Mouse (Mus musculus): ENCODE data around the gene Inhbe. TPM values are rescaled to one million over a fixed set of nuclear protein-coding genes. Genes with fewer than 3 reads are reported as not detected.
"Not testable (repeated sequence)": the region's sequence is repeated elsewhere in the genome, so short reads cannot be mapped to it uniquely, and the experiment has no call there.

Inhbe gene
- total and polyA plus RNA-seq, 3 experiments: 0.01 to 0.11 TPM; not detected in 1

DNA sequence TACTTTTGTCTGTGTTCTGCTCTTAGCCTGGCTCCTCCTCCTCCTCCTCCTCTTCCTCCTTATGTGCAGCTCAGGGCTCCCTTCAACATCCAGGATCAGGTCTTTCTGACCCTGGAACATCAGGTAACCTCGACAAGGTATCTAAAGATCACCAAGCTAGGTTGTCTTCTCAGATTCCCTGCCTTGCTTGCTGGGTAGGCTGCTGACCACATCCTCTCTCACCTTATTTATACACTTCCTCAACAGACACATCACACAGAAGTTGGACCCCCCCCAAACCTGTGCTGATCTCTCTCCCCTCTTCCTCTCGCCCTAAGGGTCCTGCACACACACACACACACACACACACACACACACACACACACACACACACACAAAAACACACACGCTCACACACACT is 32.6 kb downstream of the Inhbe start, which contains the start of gene Arhgap9:
TSS of gene Arhgap9 (plus strand) at position 344 of the 400 bp plus-strand sequence.
- H3K9me3 ChIP-seq (replicated peaks): no peaks in the 10 kb centered on the region
- DNase-seq (ENCODE audit: low spot score) (no peak), ATAC-seq (ENCODE audit: extremely low read depth, insufficient number of reproducible peaks, low FRiP score, poor library complexity, severe bottlenecking) (no peak)
- peaks cover 23% of the 10 kb centered on the region for H3K36me3 ChIP-seq (replicated peaks)
- H3K4me3 ChIP-seq (ENCODE audit: low read depth, low read length): peak within 1 kb of the TSS; percentile 72; the same call in 1 of the 2 replicates
- peaks cover 88% of the 10 kb centered on the region for H3K4me1 ChIP-seq (ENCODE audit: insufficient read depth, low read depth, low read length)
- no peaks in the 10 kb centered on the region for H3K27me3 ChIP-seq (ENCODE audit: insufficient read depth, low read length)
- TF ChIP-seq CTCF (IDR thresholded peaks at IDR 0.05; ENCODE audit: low read depth, low read length) (no peak), GATA1 (IDR thresholded peaks at IDR 0.05; ENCODE audit: borderline replicate concordance, low read length) (no peak), GATA2 (IDR thresholded peaks at IDR 0.05; ENCODE audit: borderline replicate concordance, low read depth, low read length) (no peak), TAL1 (conservative IDR thresholded peaks at IDR 0.05; ENCODE audit: low read depth, low read length) (no peak), POLR2AphosphoS5 (IDR thresholded peaks at IDR 0.05; ENCODE audit: insufficient replicate concordance, low read depth, low read length) (no peak)

GRCm38 (mm10) chr10:127319969-127320368 is 34.2 kb downstream of the Inhbe start:
- Histone ChIP-seq H3K27me3 (ENCODE audit: insufficient read depth, low read length) (no peaks in the 10 kb centered on the region), H3K4me1 (ENCODE audit: insufficient read depth, low read depth, low read length) (peaks cover 83% of the 10 kb centered on the region), H3K9me3 (replicated peaks) (peaks cover 4% of the 10 kb centered on the region; the same call in 1 of the 2 replicates), H3K4me3 (ENCODE audit: low read depth, low read length) (no peak overlapping the region), H3K36me3 (replicated peaks) (peaks cover 10% of the 10 kb centered on the region)
- TF ChIP-seq TAL1 (conservative IDR thresholded peaks at IDR 0.05; ENCODE audit: low read depth, low read length) (no peak), CTCF (IDR thresholded peaks at IDR 0.05; ENCODE audit: low read depth, low read length) (no peak), GATA2 (IDR thresholded peaks at IDR 0.05; ENCODE audit: borderline replicate concordance, low read depth, low read length) (no peak), GATA1 (IDR thresholded peaks at IDR 0.05; ENCODE audit: borderline replicate concordance, low read length) (no peak)
- no peak for ATAC-seq (ENCODE audit: extremely low read depth, insufficient number of reproducible peaks, low FRiP score, poor library complexity, severe bottlenecking)
- DNase-seq (ENCODE audit: low spot score): no peak

GRCm38 (mm10) chr10:127318009-127318408 is 36.2 kb downstream of the Inhbe start:
- peaks cover 75% of the 10 kb centered on the region for H3K4me1 ChIP-seq (ENCODE audit: insufficient read depth, low read depth, low read length)
- peaks cover 4% of the 10 kb centered on the region; the same call in 1 of the 2 replicates for H3K9me3 ChIP-seq (replicated peaks)
- H3K4me3 ChIP-seq (ENCODE audit: low read depth, low read length): no peak overlapping the region; the same call in 1 of the 2 replicates
- peak; percentile 63 for DNase-seq (ENCODE audit: low spot score)
- H3K36me3 ChIP-seq (replicated peaks): peaks cover 17% of the 10 kb centered on the region
- H3K27me3 ChIP-seq (ENCODE audit: insufficient read depth, low read length): no peaks in the 10 kb centered on the region
- ATAC-seq (ENCODE audit: extremely low read depth, insufficient number of reproducible peaks, low FRiP score, poor library complexity, severe bottlenecking): peak; percentile 45; the same call in 1 of the 2 replicates
- TF ChIP-seq GATA1 (IDR thresholded peaks at IDR 0.05; ENCODE audit: borderline replicate concordance, low read length) (no peak), TAL1 (conservative IDR thresholded peaks at IDR 0.05; ENCODE audit: low read depth, low read length) (no peak), CTCF (IDR thresholded peaks at IDR 0.05; ENCODE audit: low read depth, low read length) (no peak), GATA2 (IDR thresholded peaks at IDR 0.05; ENCODE audit: borderline replicate concordance, low read depth, low read length) (no peak), POLR2AphosphoS5 (IDR thresholded peaks at IDR 0.05; ENCODE audit: insufficient replicate concordance, low read depth, low read length) (no peak)

DNA sequence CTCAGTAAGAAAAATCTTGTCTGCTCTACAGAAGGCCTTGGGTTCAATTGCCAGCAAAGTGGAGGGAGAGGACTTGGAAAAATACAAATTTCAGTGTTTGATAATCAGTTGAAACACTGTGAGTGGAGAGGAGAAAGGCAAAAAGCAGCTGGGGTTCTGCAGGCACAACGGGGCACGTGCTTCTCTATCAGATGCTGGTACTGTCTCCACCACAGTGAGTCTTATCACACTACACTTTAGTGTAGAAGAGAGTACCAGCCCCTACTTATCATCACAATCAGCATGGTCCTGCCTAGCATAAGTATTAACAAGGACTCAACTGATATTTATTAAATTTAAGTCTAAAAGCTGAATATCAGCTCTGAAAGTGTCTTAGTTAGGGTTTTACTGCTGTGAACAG is 36.9 kb downstream of the Inhbe start:
- DNase-seq (ENCODE audit: low spot score) (no peak), ATAC-seq (ENCODE audit: extremely low read depth, insufficient number of reproducible peaks, low FRiP score, poor library complexity, severe bottlenecking) (peak; percentile 93)
- Histone ChIP-seq H3K4me3 (ENCODE audit: low read depth, low read length) (no peak overlapping the region), H3K9me3 (replicated peaks) (peaks cover 4% of the 10 kb centered on the region; the same call in 1 of the 2 replicates), H3K36me3 (replicated peaks) (peaks cover 17% of the 10 kb centered on the region), H3K27me3 (ENCODE audit: insufficient read depth, low read length) (no peaks in the 10 kb centered on the region), H3K4me1 (ENCODE audit: insufficient read depth, low read depth, low read length) (peaks cover 75% of the 10 kb centered on the region)
- 0 out of 2 replicates have a peak, but pooled peaks have one; percentile 26 for TF ChIP-seq GATA2 (IDR thresholded peaks at IDR 0.05; ENCODE audit: borderline replicate concordance, low read depth, low read length)
- no peak for TF ChIP-seq POLR2AphosphoS5 (IDR thresholded peaks at IDR 0.05; ENCODE audit: insufficient replicate concordance, low read depth, low read length)
- no peak for TF ChIP-seq GATA1 (IDR thresholded peaks at IDR 0.05; ENCODE audit: borderline replicate concordance, low read length)
- TF ChIP-seq TAL1 (conservative IDR thresholded peaks at IDR 0.05; ENCODE audit: low read depth, low read length): peak; percentile 30; the same call in 1 of the 2 replicates
- no peak for TF ChIP-seq CTCF (IDR thresholded peaks at IDR 0.05; ENCODE audit: low read depth, low read length)

- ATAC-seq (ENCODE audit: extremely low read depth, insufficient number of reproducible peaks, low FRiP score, poor library complexity, severe bottlenecking); H3K27me3 ChIP-seq (ENCODE audit: insufficient read depth, low read length); H3K9me3 ChIP-seq (replicated peaks); H3K4me3 ChIP-seq (ENCODE audit: low read depth, low read length); DNase-seq (ENCODE audit: low spot score): not testable (repeated sequence)
- peaks cover 12% of the 10 kb centered on the region for H3K36me3 ChIP-seq (replicated peaks)
- H3K4me1 ChIP-seq (ENCODE audit: insufficient read depth, low read depth, low read length): peaks cover 67% of the 10 kb centered on the region
Observed at GRCm38 (mm10) chr10:127314950-127315349, 39.3 kb downstream of the Inhbe start.

DNA sequence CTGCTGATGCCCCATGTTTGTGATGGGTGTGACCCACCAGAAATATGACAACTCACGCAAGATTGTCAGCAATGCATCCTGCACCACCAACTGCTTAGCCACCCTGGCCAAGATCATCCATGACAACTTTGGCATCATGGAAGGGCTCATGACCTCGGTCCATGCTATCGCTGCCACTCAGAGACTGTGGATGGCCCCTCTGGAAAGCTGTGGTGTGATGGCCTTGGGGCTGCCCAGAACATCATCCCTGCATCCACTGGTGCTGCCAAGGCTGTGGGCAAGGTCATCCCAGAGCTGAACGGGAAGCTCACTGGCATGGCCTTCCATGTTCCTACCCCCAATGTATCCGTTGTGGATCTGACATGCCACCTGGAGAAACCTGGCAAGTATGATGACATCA is 40.7 kb downstream of the Inhbe start:
- H3K4me3 ChIP-seq (ENCODE audit: low read depth, low read length); ATAC-seq (ENCODE audit: extremely low read depth, insufficient number of reproducible peaks, low FRiP score, poor library complexity, severe bottlenecking); H3K27me3 ChIP-seq (ENCODE audit: insufficient read depth, low read length); H3K9me3 ChIP-seq (replicated peaks); DNase-seq (ENCODE audit: low spot score): not testable (repeated sequence)
- H3K36me3 ChIP-seq (replicated peaks): peaks cover 26% of the 10 kb centered on the region
- H3K4me1 ChIP-seq (ENCODE audit: insufficient read depth, low read depth, low read length): peaks cover 69% of the 10 kb centered on the region

GRCm38 (mm10) chr10:127312858-127313257 is 41.4 kb downstream of the Inhbe start:
- H3K4me3 ChIP-seq (ENCODE audit: low read depth, low read length): no peak overlapping the region
- peaks cover 68% of the 10 kb centered on the region for H3K4me1 ChIP-seq (ENCODE audit: insufficient read depth, low read depth, low read length)
- peaks cover 32% of the 10 kb centered on the region for H3K36me3 ChIP-seq (replicated peaks)
- ATAC-seq (ENCODE audit: extremely low read depth, insufficient number of reproducible peaks, low FRiP score, poor library complexity, severe bottlenecking) (no peak), DNase-seq (ENCODE audit: low spot score) (no peak)
- H3K27me3 ChIP-seq (ENCODE audit: insufficient read depth, low read length): no peaks in the 10 kb centered on the region
- H3K9me3 ChIP-seq (replicated peaks): peaks cover 4% of the 10 kb centered on the region; the same call in 1 of the 2 replicates
- TF ChIP-seq GATA1 (IDR thresholded peaks at IDR 0.05; ENCODE audit: borderline replicate concordance, low read length) (no peak), GATA2 (IDR thresholded peaks at IDR 0.05; ENCODE audit: borderline replicate concordance, low read depth, low read length) (no peak), CTCF (IDR thresholded peaks at IDR 0.05; ENCODE audit: low read depth, low read length) (no peak), POLR2AphosphoS5 (IDR thresholded peaks at IDR 0.05; ENCODE audit: insufficient replicate concordance, low read depth, low read length) (no peak), TAL1 (conservative IDR thresholded peaks at IDR 0.05; ENCODE audit: low read depth, low read length) (no peak)
